ENCODE assay signal across 15 mouse cellular contexts in genomic region chr3:95181841-95182240, GRCm38 (mm10). TPM values are rescaled to one million over a fixed set of nuclear protein-coding genes. Genes with fewer than 3 reads are reported as not detected.
DNase-seq lines count a peak whose midpoint lies in the region.
"Had no signal": no experiment of that assay in that cellular context is flagged by ENCODE, and none has a peak within 500 bp of the region (broad histone marks: within the 10 kb centered on the region; RNA-seq: fewer than 3 reads in every experiment).

No protein-coding gene starts in this region.

- peak; percentile 65 to 80 for DNase-seq in adrenal gland, adult (ENCODE audit: inconsistent age in 2 of 2, low spot score in 1 of 2)
- no peak for DNase-seq in adrenal gland, adult 18-20 months (ENCODE audit: low spot score in 2 of 2)
- peak; percentile 46 for DNase-seq in adrenal gland, adult 8-10 months
- no peak for DNase-seq in adrenal gland, postnatal 4 days (ENCODE audit: low spot score in 2 of 2)
- DNase-seq in adrenal gland, postnatal 10 days = peak; percentile 33
- peak; percentile 63 to 64 for DNase-seq in adrenal gland, postnatal 36 days
- no peak for DNase-seq in gastrocnemius, postnatal 10 days
- DNase-seq: B cell, adult 2 months; cerebellum, adult 11 months; cerebellum, adult 18-20 months; cerebellum, adult 8-10 months; cerebellum, adult 9-11 months; cerebellum, postnatal 14 days; cerebellum, postnatal 36 days; embryo, embryonic 11 days had no signal

RNA-seq across cellular contexts. Expression of gene Sema6c, which starts 21.6 kb away (rescaled TPM):
- 1 to 10 TPM; 1.6 to 2.5 TPM for total RNA-seq in adrenal gland, adult 18-20 months (2021)
- total RNA-seq in adrenal gland, adult 8-10 months (2022) = 10 to 100 TPM in 2 of 4 experiments, 1 to 10 TPM in 2; 4.0 to 13.1 (median 8.0) TPM
- total RNA-seq in adrenal gland, postnatal 4 days (2021) = 10 to 100 TPM; 15.3 to 15.4 TPM
- 10 to 100 TPM in 1 of 2 experiments, 1 to 10 TPM in 1; 8.3 to 17.1 TPM for total RNA-seq in adrenal gland, postnatal 10 days (2021)
- total RNA-seq in adrenal gland, postnatal 36 days (2021) = 1 to 10 TPM; 2.3 to 3.7 TPM
- total RNA-seq in gastrocnemius, postnatal 10 days (2021) = 100 to 1,000 TPM; 103 to 123 TPM

RNA-seq across cellular contexts. Expression of gene Gabpb2, which starts 35.9 kb away (rescaled TPM):
- total RNA-seq in adrenal gland, adult 18-20 months (2021) = 10 to 100 TPM; 21.4 to 22.1 TPM
- total RNA-seq in adrenal gland, adult 8-10 months (2022) = 10 to 100 TPM; 21.4 to 40.8 (median 28.2) TPM
- 10 to 100 TPM; 33.0 to 35.0 TPM for total RNA-seq in adrenal gland, postnatal 4 days (2021)
- total RNA-seq in adrenal gland, postnatal 10 days (2021) = 10 to 100 TPM; 20.6 to 25.2 TPM
- 10 to 100 TPM; 21.3 to 22.6 TPM for total RNA-seq in adrenal gland, postnatal 36 days (2021)
- total RNA-seq in gastrocnemius, postnatal 10 days (2021) = 10 to 100 TPM in 1 of 2 experiments, 1 to 10 TPM in 1; 9.4 to 12.4 TPM

RNA-seq across cellular contexts. Expression of gene Tnfaip8l2, which starts 39.7 kb away (rescaled TPM):
- 1 to 10 TPM; 3.0 to 4.5 TPM for total RNA-seq in adrenal gland, adult 18-20 months (2021)
- total RNA-seq in adrenal gland, adult 8-10 months (2022) = 1 to 10 TPM; 1.8 to 5.0 (median 3.2) TPM
- 1 to 10 TPM; 2.9 to 3.4 TPM for total RNA-seq in adrenal gland, postnatal 4 days (2021)
- 1 to 10 TPM; 3.7 to 4.4 TPM for total RNA-seq in adrenal gland, postnatal 10 days (2021)
- total RNA-seq in adrenal gland, postnatal 36 days (2021) = 1 to 10 TPM; 1.8 to 2.1 TPM
- 1 to 10 TPM; 1.8 to 2.3 TPM for total RNA-seq in gastrocnemius, postnatal 10 days (2021)

RNA-seq across cellular contexts. Expression of gene Cdc42se1, which starts 46.7 kb away (rescaled TPM):
- total RNA-seq in adrenal gland, adult 18-20 months (2021) = 10 to 100 TPM; 62.8 to 75.0 TPM
- total RNA-seq in adrenal gland, adult 8-10 months (2022) = 100 to 1,000 TPM in 2 of 4 experiments, 10 to 100 TPM in 2; 81.4 to 119 (median 97.4) TPM
- total RNA-seq in adrenal gland, postnatal 4 days (2021) = 10 to 100 TPM; 82.6 to 93.1 TPM
- 10 to 100 TPM; 62.4 to 69.7 TPM for total RNA-seq in adrenal gland, postnatal 10 days (2021)
- total RNA-seq in adrenal gland, postnatal 36 days (2021) = 10 to 100 TPM; 86.9 to 94.8 TPM
- total RNA-seq in gastrocnemius, postnatal 10 days (2021) = 10 to 100 TPM; 26.2 to 35.0 TPM

RNA-seq across cellular contexts. Expression of gene Lysmd1, which starts 48.0 kb away (rescaled TPM):
- 1 to 10 TPM; 6.6 to 7.8 TPM for total RNA-seq in adrenal gland, adult 18-20 months (2021)
- 10 to 100 TPM in 3 of 4 experiments, 1 to 10 TPM in 1; 8.4 to 11.4 (median 10.4) TPM for total RNA-seq in adrenal gland, adult 8-10 months (2022)
- 10 to 100 TPM; 10.7 to 11.5 TPM for total RNA-seq in adrenal gland, postnatal 4 days (2021)
- total RNA-seq in adrenal gland, postnatal 10 days (2021) = 1 to 10 TPM; 9.2 to 9.8 TPM
- 1 to 10 TPM; 8.3 to 9.7 TPM for total RNA-seq in adrenal gland, postnatal 36 days (2021)
- total RNA-seq in gastrocnemius, postnatal 10 days (2021) = 1 to 10 TPM; 6.0 to 6.7 TPM

Comparison
In these comparisons a context has a peak if more than half of its experiments do, and no peak if none do; other contexts are left out.
1. DNase-seq: peak in adrenal gland, adult (2 of 2), adrenal gland, adult 8-10 months (single experiment), adrenal gland, postnatal 10 days (single experiment) and adrenal gland, postnatal 36 days (2 of 2); none in adrenal gland, adult 18-20 months (0 of 2), adrenal gland, postnatal 4 days (0 of 2) and gastrocnemius, postnatal 10 days (single experiment).
2. RNA of gene Sema6c, which starts 21.6 kb away (total RNA-seq): 103 to 123 TPM in gastrocnemius, postnatal 10 days; 8.3 to 17.1 TPM in adrenal gland, postnatal 10 days, 15.3 to 15.4 TPM in adrenal gland, postnatal 4 days, 4.0 to 13.1 TPM in adrenal gland, adult 8-10 months, 2.3 to 3.7 TPM in adrenal gland, postnatal 36 days and 1.6 to 2.5 TPM in adrenal gland, adult 18-20 months; every median in the first group is over 4 times any median in the second.